Mouse (Mus musculus) limb, embryonic 11.5 days (tissue): ENCODE results near the gene Fam229a. TPM values are rescaled to one million over a fixed set of nuclear protein-coding genes. Genes with fewer than 3 reads are reported as not detected.

Source experiments
- ATAC-seq: fragments of 200-750 bp; cut with Nextera tagmentation; 2 replicates; pipeline ENCODE4 v1.8.0; 2017; ENCODE audit warnings: low read depth; ENCODE audit not compliant: insufficient number of reproducible peaks, low FRiP score, low TSS enrichment
- DNase-seq: peaks from one replicate; pipeline ENCODE4 v3.0.0-alpha.2; 2015; ENCODE audit warnings: low spot score
- H3K27ac ChIP-seq: fragments of 300-500 bp; sonication (generic); replicated peaks from 2 replicates; pipeline ENCODE4 v1.5.1; 2014; ENCODE audit warnings: low read depth, mild to moderate bottlenecking, low read length
- H3K27me3 ChIP-seq: fragments of 300-500 bp; sonication (generic); 2 replicates; pipeline ENCODE4 v1.6.1; 2014; ENCODE audit warnings: mild to moderate bottlenecking, low read length, mixed read lengths; ENCODE audit not compliant: control insufficient read depth, insufficient read depth
- H3K36me3 ChIP-seq: fragments of 300-500 bp; sonication (generic); 2 replicates; pipeline ENCODE4 v1.6.1; 2014; ENCODE audit warnings: mild to moderate bottlenecking, low read length, moderate library complexity, mixed read lengths; ENCODE audit not compliant: control insufficient read depth, insufficient read depth
- H3K4me1 ChIP-seq: fragments of 300-500 bp; sonication (generic); 2 replicates; pipeline ENCODE4 v1.6.1; 2014; ENCODE audit warnings: low read length, mixed read lengths; ENCODE audit not compliant: control insufficient read depth, insufficient read depth
- H3K4me2 ChIP-seq: fragments of 300-500 bp; sonication (generic); 2 replicates; pipeline ENCODE4 v1.6.1; 2014; ENCODE audit warnings: low read depth, mild to moderate bottlenecking, moderate library complexity; ENCODE audit not compliant: severe bottlenecking
- H3K4me3 ChIP-seq: fragments of 300-500 bp; sonication (generic); 2 replicates; pipeline ENCODE4 v1.5.1; 2014; ENCODE audit warnings: low read depth, low read length
- H3K9ac ChIP-seq: fragments of 300-500 bp; sonication (generic); 2 replicates; pipeline ENCODE4 v1.6.1; 2014; ENCODE audit warnings: mild to moderate bottlenecking, low read length
- H3K9me3 ChIP-seq: fragments of 300-500 bp; sonication (generic); 2 replicates; pipeline ENCODE4 v1.6.1; 2016; ENCODE audit warnings: low read length; ENCODE audit not compliant: control insufficient read depth
- WGBS: fragments of 180-500 bp; shearing (Covaris S2); extraction: QIAGEN DNeasy Blood & Tissue Kit; methylation state at CpG from one replicate; pipeline ENCODE4 v1.1.7; 2014; 5-methylcytosine and 5-hydroxymethylcytosine counted together
- polyA plus RNA-seq: library from polyadenylated mRNA; unstranded; fragments of >200 nt; fragmentation: Nextera tagmentation; extraction: Ambion mirVana; gene quantifications from 2 replicates; pipeline ENCODE4 v1.2.1, GENCODE M21; 2014

Fam229a gene
- polyA plus RNA-seq, 1 experiment from 2014 or later = not detected

DNA sequence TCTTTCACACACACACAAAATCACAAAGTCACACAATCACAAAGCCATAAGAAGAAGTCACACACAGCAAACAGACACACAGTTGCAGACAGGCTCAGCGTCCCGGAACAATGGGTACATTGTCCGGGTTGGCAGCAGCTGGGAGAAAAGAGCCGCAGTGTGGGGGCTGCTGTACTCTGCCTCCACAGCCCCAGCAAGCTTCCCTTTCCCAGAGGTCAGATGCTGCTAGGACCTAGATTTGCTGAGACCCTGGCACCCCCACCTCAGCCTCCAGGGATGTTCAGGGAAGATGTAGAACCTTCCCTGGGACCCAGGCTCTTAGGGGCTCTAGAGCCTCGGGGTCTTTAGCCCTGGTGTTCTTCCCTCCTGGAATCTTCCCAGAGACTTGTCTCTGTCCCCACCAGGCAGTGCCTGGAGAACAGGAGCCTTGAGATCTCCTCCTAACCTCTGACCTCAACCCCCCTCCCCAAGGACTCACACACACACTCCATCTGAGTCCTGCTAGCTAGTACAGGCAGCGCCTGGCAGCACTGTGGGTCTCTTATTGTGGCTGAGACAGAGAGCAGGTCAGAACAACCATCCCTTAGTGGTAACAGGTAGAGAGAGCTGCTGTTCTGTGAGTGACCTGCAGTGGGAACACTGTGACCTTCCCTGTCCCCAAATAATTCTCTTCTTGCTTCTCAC lies 20.6 kb downstream of the Fam229a start:
- Histone ChIP-seq H3K36me3 (no peaks in the 10 kb centered on the region), H3K4me3 (no peak overlapping the region), H3K4me1 (peaks cover 10% of the 10 kb centered on the region; the same call in 1 of the 2 replicates), H3K4me2 (peak overlapping the region; percentile 5; the same call in 1 of the 2 replicates), H3K9me3 (no peaks in the 10 kb centered on the region), H3K27ac (peak overlapping the region; percentile 30; the same call in 1 of the 2 replicates), H3K27me3 (no peaks in the 10 kb centered on the region), H3K9ac (peak overlapping the region; percentile 17; the same call in 1 of the 2 replicates)
- ATAC-seq (no peak), DNase-seq (no peak)
- WGBS = 56% methylated on average over 6 of the region's 6 CpGs

DNA sequence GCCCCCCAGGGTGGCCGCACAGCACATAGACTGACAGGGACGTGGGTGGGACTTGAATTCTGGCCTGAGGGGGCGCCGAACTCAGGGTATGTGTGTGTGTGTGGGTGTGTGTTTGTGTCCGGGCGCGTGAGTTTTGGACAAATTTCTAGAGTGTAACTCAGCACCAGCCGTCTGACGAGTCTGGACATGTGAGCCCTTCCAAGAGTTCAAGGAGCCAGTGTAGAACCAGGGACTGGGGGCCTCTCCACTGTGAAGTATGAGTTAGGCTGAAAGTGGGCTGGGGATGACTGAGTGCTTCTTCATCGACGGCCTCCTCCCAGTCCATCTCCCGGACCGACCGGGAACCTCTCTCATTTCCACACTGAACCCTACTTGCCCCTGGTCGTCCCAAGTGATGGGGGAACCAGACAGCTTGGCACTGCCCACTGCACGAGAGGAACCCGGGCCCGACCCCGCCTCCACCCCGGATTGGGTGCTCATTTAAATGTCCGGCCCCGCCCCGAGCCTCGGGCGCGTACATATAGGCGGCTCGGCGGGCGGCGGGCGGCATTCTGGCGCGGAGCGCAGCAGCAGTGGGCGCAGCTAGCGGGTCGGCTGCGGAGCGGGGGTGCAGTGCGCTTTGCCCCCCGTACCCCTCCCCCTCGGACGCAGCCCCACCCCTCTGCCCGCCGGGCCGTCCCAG lies 22.2 kb downstream of the Fam229a start, which contains the start of gene Marcksl1:
Gene Marcksl1, plus strand, starts transcription at position 496 of the 682 bp plus-strand sequence.
- H3K4me1 ChIP-seq = peaks cover 10% of the 10 kb centered on the region; the same call in 1 of the 2 replicates
- peak within 1 kb of the TSS; percentile 77 for H3K4me2 ChIP-seq
- ATAC-seq = peak; percentile 82
- peak; percentile 96 for DNase-seq
- H3K9ac ChIP-seq = peak within 1 kb of the TSS; percentile 100
- peak within 1 kb of the TSS; percentile 97 for H3K27ac ChIP-seq
- H3K36me3 ChIP-seq = peaks cover 10% of the 10 kb centered on the region; the same call in 1 of the 2 replicates
- H3K4me3 ChIP-seq = peak within 1 kb of the TSS; percentile 97
- no peaks in the 10 kb centered on the region for H3K27me3 ChIP-seq
- WGBS = 5% methylated on average over 43 of the region's 47 CpGs
- no peaks in the 10 kb centered on the region for H3K9me3 ChIP-seq

DNA sequence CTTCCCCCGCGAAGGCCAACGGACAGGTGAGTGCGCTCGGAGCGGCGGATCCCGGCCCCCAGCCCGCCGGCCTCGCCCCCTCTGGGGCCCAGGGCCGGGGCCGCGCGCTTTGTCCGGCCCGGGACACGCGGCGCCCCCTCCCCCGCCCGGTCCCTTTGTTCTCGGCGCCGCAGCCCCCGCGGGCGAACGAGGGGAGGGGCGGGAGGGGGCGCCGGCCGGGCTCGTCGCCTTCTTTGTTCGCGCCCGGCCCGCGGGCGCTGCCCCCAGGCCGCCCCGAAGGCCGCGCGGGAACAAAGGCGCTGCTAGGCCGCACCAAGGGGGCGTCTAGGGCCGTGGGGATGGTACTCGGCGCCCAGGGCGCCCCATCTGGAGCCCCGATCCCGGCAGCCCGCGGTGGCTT lies 22.9 kb downstream of the Fam229a start:
- peak overlapping the region; percentile 97 for H3K4me3 ChIP-seq
- H3K4me1 ChIP-seq = peaks cover 10% of the 10 kb centered on the region; the same call in 1 of the 2 replicates
- under 1% methylated on average over 46 of the region's 57 CpGs for WGBS
- H3K27me3 ChIP-seq = no peaks in the 10 kb centered on the region
- peaks cover 10% of the 10 kb centered on the region; the same call in 1 of the 2 replicates for H3K36me3 ChIP-seq
- H3K27ac ChIP-seq = peak overlapping the region; percentile 97
- peak; percentile 49 for DNase-seq
- no peaks in the 10 kb centered on the region for H3K9me3 ChIP-seq
- peak; percentile 14 for ATAC-seq
- H3K9ac ChIP-seq = peak overlapping the region; percentile 100
- peak overlapping the region; percentile 49 for H3K4me2 ChIP-seq

DNA sequence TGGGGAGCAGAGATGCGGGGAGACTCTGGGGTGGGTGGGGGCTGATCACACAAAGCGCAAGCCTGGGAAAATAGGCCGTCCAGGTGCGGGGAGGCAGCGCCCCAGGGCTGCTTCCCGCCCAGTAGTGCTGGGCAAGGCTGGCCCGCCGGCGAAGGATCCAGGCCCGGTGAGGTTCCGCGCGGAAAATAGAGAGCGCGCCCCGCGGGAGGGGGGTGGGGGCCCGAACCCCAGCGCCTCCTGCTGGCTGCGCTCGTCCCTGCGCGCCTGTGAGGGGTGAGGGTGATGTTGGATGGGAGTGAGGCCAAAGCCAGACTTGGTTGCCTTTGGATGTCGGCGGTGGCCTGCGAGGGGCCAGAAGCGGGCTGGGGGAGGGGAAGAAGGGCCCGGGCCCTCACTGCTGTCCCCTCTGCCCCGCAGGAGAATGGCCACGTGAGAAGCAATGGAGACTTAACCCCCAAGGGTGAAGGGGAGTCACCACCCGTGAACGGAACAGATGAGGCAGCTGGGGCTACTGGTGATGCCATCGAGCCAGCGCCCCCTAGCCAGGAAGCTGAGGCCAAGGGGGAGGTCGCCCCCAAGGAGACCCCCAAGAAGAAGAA lies 23.4 kb downstream of the Fam229a start:
- WGBS = 0% methylated on average over 31 of the region's 35 CpGs
- peak overlapping the region; percentile 97 for H3K27ac ChIP-seq
- peaks cover 10% of the 10 kb centered on the region; the same call in 1 of the 2 replicates for H3K36me3 ChIP-seq
- peaks cover 10% of the 10 kb centered on the region; the same call in 1 of the 2 replicates for H3K4me1 ChIP-seq
- H3K9ac ChIP-seq = peak overlapping the region; percentile 100
- H3K4me3 ChIP-seq = peak overlapping the region; percentile 97
- H3K27me3 ChIP-seq = no peaks in the 10 kb centered on the region
- ATAC-seq = peak; percentile 13; the same call in 1 of the 2 replicates
- H3K4me2 ChIP-seq = peak overlapping the region; percentile 77
- no peaks in the 10 kb centered on the region for H3K9me3 ChIP-seq
- peak; percentile 87 for DNase-seq

DNA sequence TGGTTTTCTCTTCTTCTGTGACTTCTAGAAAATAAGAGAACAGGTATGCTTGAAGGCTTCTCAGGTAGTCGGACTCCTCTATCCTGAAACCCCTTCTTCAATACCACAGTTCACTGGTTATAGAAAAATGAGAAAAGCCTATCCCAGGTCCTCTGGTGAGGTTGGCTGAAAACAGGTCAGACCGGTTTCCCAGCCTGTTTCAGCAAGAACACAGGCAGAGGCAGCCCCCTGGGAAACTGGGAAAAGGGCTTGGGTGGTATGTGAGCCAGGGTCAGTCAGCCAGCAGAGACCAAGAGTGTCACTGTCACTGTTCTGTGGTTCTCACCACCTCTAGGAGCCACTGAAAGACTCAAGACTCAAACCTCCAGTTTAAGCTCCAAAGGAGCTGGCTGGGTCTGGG lies 25.9 kb downstream of the Fam229a start:
- H3K4me1 ChIP-seq = no peaks in the 10 kb centered on the region
- no peak overlapping the region for H3K4me2 ChIP-seq
- H3K27me3 ChIP-seq = no peaks in the 10 kb centered on the region
- no peak for DNase-seq
- H3K9ac ChIP-seq = no peak overlapping the region
- no peak overlapping the region for H3K27ac ChIP-seq
- 52% methylated on average over 2 of the region's 2 CpGs for WGBS
- ATAC-seq = no peak
- peaks cover 20% of the 10 kb centered on the region; the same call in 1 of the 2 replicates for H3K36me3 ChIP-seq
- H3K9me3 ChIP-seq = no peaks in the 10 kb centered on the region
- H3K4me3 ChIP-seq = no peak overlapping the region

DNA sequence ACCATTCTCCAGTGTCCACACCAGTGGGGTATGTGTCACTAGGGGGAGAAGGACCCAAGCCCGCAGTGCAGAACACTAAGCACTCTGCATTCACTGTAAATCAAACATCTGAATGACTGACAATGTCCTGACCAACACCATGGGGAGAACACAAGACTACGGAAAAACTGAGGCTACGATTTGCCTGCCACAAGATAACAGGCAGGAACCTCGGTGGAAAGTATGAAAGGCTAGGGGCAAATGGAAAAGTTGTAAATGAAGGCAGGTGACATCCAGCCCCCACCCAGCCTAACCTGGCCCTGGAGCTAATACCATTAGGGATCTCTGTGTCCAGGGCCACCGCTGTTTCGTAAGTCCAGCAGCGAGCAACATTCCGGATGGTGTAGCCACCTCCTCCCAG lies 27.5 kb downstream of the Fam229a start:
- Histone ChIP-seq H3K27me3 (no peaks in the 10 kb centered on the region), H3K4me1 (no peaks in the 10 kb centered on the region), H3K4me2 (no peak overlapping the region), H3K27ac (no peak overlapping the region), H3K4me3 (no peak overlapping the region), H3K9ac (no peak overlapping the region), H3K36me3 (peaks cover 32% of the 10 kb centered on the region; the same call in 1 of the 2 replicates), H3K9me3 (no peaks in the 10 kb centered on the region)
- 89% methylated on average over 8 of the region's 8 CpGs for WGBS
- DNase-seq (no peak), ATAC-seq (no peak)

DNA sequence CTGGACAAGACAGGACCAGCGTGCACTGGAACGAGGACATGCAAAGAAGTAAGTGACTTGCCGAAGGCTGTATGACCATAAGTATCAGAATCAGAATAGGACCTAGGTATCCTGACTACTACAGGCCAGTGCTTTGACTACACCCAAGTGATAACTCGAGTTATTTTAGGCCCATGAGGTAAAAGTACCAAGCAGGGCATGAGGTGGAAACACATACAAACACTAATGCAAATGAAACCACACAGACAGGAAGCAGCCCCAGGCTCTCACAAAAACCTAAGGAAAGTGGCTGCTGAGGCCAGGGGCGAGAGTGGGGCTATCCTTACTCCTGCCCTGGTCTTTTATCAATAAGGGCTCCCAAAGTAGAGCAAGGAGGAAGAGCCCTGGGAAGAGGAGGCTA lies 34.3 kb downstream of the Fam229a start:
- no peaks in the 10 kb centered on the region for H3K9me3 ChIP-seq
- no peak for ATAC-seq
- DNase-seq = no peak
- H3K27me3 ChIP-seq = no peaks in the 10 kb centered on the region
- WGBS = 91% methylated on average over 5 of the region's 5 CpGs
- H3K27ac ChIP-seq = no peak overlapping the region
- H3K4me2 ChIP-seq = no peak overlapping the region
- H3K9ac ChIP-seq = no peak overlapping the region
- no peak overlapping the region for H3K4me3 ChIP-seq
- peaks cover 34% of the 10 kb centered on the region; the same call in 1 of the 2 replicates for H3K36me3 ChIP-seq
- H3K4me1 ChIP-seq = no peaks in the 10 kb centered on the region

DNA sequence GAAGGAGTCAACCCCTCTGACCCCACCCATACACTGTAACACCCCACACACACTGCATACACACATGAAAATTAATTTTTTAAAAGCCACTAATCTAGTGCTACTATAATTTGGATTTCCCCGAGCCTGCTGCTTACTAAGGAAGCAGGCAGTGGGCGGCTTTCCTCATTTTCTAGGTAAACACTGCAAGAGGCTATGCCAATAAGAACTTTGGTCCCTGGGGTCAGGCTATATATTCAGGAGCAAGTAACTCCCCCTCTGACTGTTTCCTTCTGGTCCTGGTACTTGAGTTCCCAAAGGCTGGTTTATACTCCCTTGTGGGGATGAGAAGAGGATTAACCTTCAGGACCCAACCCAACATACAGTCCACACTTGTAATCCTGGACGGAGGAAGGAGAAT lies 34.9 kb downstream of the Fam229a start:
- Histone ChIP-seq H3K36me3 (peaks cover 35% of the 10 kb centered on the region; the same call in 1 of the 2 replicates), H3K27me3 (no peaks in the 10 kb centered on the region), H3K27ac (no peak overlapping the region), H3K9ac (no peak overlapping the region), H3K9me3 (no peaks in the 10 kb centered on the region), H3K4me3 (no peak overlapping the region), H3K4me1 (no peaks in the 10 kb centered on the region), H3K4me2 (no peak overlapping the region)
- ATAC-seq (no peak), DNase-seq (no peak)
- 94% methylated on average over 3 of the region's 3 CpGs for WGBS
